Mouse (Mus musculus): ENCODE measurements around the gene Flnb. TPM values are rescaled to one million over a fixed set of nuclear protein-coding genes. Genes with fewer than 3 reads are reported as not detected.

The Flnb gene
- polyA plus RNA-seq, 1 experiment from 2014 or later: 7.2 TPM

DNA sequence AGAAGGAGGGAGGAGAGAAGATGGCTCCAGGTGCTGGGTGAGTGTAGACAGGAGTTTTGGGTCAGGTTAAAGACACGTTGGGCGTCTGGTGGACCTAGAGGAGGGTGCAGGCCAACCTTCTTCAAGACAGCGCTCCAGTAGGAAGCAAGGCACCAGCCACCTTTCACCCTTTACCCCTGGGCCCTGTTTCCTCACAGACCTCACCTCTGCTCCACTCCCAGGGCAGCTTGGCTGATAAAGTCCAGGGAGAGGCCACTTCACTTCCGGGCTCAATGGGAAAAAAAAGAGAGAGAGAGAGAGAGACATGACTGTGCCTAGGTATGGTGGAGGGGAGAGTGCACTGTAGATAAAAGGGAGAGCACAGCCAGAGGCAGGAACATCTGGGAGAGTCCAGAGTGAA is 10.0 kb upstream of the Flnb start:
- 45% methylated on average over 4 of the region's 4 CpGs for WGBS
- H3K4me1 ChIP-seq (replicated peaks; ENCODE audit: control insufficient read depth, insufficient read depth, low read length): no peaks in the 10 kb centered on the region
- ATAC-seq: peak; percentile 84
- peak overlapping the region; percentile 23; the same call in 1 of the 2 replicates for H3K27ac ChIP-seq (ENCODE audit: low read depth, low read length)
- H3K27me3 ChIP-seq (replicated peaks; ENCODE audit: control insufficient read depth, insufficient read depth, low read length): no peaks in the 10 kb centered on the region
- H3K9ac ChIP-seq (ENCODE audit: low read depth, low read length): no peak overlapping the region
- 0 out of 2 replicates have a peak overlapping the region, but pooled peaks have one; percentile 1 for H3K4me2 ChIP-seq (replicated peaks; ENCODE audit: low read depth)
- no peaks in the 10 kb centered on the region for H3K36me3 ChIP-seq (ENCODE audit: control insufficient read depth, insufficient read depth)
- TF ChIP-seq CTCF (IDR thresholded peaks at IDR 0.05; ENCODE audit: low read depth): no peak
- H3K4me3 ChIP-seq (ENCODE audit: low read depth, low read length): no peak overlapping the region
- no peaks in the 10 kb centered on the region for H3K9me3 ChIP-seq (ENCODE audit: control insufficient read depth)

DNA sequence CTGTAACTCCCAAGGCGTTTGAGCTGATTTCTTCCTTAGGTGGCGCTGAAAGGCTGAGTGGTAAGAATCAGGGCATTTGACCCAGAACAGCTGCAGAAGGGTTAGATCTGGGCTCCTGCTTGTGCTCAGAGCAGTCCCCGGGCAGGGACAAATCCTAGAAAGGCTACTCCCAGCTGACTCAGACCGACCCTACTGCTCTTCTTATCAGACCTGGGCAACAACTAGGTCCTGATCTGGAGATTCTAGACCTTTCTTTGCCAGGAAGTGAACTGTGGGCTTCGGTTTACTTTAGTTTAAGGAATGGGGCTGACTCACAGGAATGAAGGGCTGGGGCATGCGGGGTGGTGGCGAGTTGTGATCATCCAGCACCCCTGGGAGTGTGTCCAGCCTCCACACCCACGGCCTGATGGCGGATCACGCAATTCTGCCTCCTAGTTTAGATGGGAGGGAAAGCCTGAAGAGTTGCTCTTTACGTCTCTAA is 9.2 kb upstream of the Flnb start:
- ATAC-seq: peak; percentile 20; the same call in 1 of the 2 replicates
- no peak overlapping the region; the same call in 1 of the 2 replicates for H3K4me2 ChIP-seq (replicated peaks; ENCODE audit: low read depth)

DNA sequence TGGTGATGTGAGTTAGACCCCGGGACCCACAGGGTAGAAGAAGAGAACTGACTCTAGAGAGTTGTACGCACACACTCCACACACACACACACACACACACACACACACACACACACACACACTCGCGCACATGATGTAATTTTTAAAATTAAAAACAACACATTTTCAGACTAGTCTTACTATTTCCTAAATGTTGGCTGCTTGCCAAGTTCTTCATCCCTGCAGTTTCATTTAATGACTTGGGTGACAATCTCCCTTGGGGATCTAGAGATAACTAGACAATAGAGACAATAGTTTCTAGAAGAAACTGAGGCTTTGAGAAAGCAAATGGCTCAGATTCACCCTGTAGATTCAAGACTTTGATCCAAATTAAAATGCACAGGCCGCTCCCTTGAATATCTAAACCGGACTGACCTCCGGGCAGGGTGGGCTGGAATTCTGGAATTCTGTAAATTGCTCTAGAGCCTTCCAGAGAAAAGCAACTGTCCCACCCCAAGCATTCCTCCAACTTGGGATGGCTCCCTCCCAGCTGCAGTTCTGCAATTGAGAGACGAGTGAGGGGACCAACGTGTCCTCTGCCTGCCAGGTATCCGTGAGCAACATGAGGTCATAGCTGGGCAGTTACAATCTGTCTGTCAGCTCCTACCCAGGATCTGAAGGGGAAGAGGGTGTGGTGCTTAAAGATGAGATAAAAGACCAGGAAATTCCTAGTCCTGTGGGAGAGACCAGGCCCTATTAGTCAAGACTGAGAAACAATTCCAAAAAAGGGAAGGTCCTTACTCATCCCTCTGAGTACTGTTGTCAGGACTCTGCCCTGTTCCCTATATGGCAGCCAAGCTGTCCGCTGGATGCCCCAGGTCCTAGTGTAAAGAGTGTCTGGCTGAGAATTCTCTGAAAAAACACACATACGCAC is 8.5 kb upstream of the Flnb start:
- Histone ChIP-seq H3K36me3 (ENCODE audit: control insufficient read depth, insufficient read depth) (no peaks in the 10 kb centered on the region), H3K4me2 (replicated peaks; ENCODE audit: low read depth) (no peak overlapping the region), H3K9me3 (ENCODE audit: control insufficient read depth) (no peaks in the 10 kb centered on the region), H3K4me3 (ENCODE audit: low read depth, low read length) (no peak overlapping the region), H3K27me3 (replicated peaks; ENCODE audit: control insufficient read depth, insufficient read depth, low read length) (no peaks in the 10 kb centered on the region), H3K27ac (ENCODE audit: low read depth, low read length) (no peak overlapping the region), H3K9ac (ENCODE audit: low read depth, low read length) (no peak overlapping the region), H3K4me1 (replicated peaks; ENCODE audit: control insufficient read depth, insufficient read depth, low read length) (no peaks in the 10 kb centered on the region)
- WGBS: 63% methylated on average over 12 of the region's 12 CpGs
- TF ChIP-seq CTCF (IDR thresholded peaks at IDR 0.05; ENCODE audit: low read depth): no peak
- ATAC-seq: peak; percentile 44

More for the DNA sequence above, 9.2 kb upstream of the Flnb start:
- H3K27ac ChIP-seq (ENCODE audit: low read depth, low read length): peak overlapping the region; percentile 23
- H3K4me1 ChIP-seq (replicated peaks; ENCODE audit: control insufficient read depth, insufficient read depth, low read length): no peaks in the 10 kb centered on the region
- WGBS: 45% methylated on average over 11 of the region's 11 CpGs
- H3K9ac ChIP-seq (ENCODE audit: low read depth, low read length): no peak overlapping the region
- no peak overlapping the region for H3K4me3 ChIP-seq (ENCODE audit: low read depth, low read length)
- peak; percentile 27 for TF ChIP-seq CTCF (IDR thresholded peaks at IDR 0.05; ENCODE audit: low read depth)
- no peaks in the 10 kb centered on the region for H3K9me3 ChIP-seq (ENCODE audit: control insufficient read depth)
- H3K36me3 ChIP-seq (ENCODE audit: control insufficient read depth, insufficient read depth): no peaks in the 10 kb centered on the region
- no peaks in the 10 kb centered on the region for H3K27me3 ChIP-seq (replicated peaks; ENCODE audit: control insufficient read depth, insufficient read depth, low read length)

DNA sequence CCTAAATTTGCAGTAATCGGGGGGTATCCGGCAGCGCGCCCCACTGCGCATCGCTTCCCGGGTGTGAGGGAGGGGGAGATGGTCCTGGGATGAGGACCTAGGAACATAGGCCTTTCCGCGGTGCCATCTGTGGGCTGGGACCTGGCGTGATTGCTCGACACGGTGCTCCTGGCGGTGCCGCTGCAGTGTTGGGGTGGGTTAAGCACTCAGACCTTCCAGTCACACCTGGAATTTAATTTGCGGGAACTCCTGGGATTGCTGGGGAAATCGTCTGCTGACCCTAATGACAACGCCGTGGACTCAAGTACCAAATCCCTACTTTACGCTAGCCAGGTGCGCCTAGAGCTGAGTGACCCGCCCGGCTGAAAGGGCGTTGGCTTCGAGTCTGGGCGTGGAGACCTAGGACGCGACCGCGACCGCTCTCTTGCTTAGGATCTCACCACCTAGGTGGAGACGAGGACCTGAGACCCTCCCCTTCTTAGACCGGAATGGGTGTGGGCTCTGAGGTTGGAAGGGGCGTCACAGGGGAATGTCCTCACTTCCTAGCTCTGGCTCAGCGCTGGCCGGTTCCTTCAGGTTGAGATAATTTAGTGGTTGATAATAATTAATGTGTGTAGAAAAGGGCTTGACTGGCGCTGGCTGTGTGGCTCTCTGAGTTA is 835 bp downstream of the Flnb start:
- Histone ChIP-seq H3K9me3 (ENCODE audit: control insufficient read depth) (no peaks in the 10 kb centered on the region), H3K27ac (ENCODE audit: low read depth, low read length) (peak overlapping the region; percentile 75), H3K4me1 (replicated peaks; ENCODE audit: control insufficient read depth, insufficient read depth, low read length) (0 out of 2 replicates have a peak, but pooled peaks cover 13% of the 10 kb centered on the region), H3K9ac (ENCODE audit: low read depth, low read length) (peak overlapping the region; percentile 68), H3K36me3 (ENCODE audit: control insufficient read depth, insufficient read depth) (no peaks in the 10 kb centered on the region), H3K4me2 (replicated peaks; ENCODE audit: low read depth) (peak overlapping the region; percentile 95), H3K4me3 (ENCODE audit: low read depth, low read length) (peak overlapping the region; percentile 64), H3K27me3 (replicated peaks; ENCODE audit: control insufficient read depth, insufficient read depth, low read length) (no peaks in the 10 kb centered on the region)
- WGBS: under 1% methylated on average over 36 of the region's 36 CpGs
- no peak for TF ChIP-seq CTCF (IDR thresholded peaks at IDR 0.05; ENCODE audit: low read depth)
- peak; percentile 24; the same call in 1 of the 2 replicates for ATAC-seq

DNA sequence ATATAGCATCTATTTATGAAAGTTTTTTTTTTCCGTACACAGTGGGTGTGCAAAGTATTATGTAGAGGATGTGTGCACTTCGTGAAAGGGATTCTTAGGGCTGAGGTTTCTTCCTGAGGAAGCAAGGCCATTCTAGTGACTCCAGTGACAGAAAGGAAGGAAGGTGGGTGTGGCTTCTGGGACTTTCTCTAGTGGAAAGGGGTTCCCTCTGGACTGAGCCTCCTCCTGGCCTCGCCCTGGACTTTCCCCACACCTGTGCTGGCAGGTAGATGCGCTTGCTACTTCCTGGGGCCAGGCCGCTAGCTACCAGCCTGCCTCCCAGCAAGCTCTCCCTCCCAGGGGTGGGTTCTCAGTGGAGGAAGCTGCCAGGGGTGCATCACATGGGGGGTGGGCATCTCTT is 1.7 kb downstream of the Flnb start:
- Histone ChIP-seq H3K9me3 (ENCODE audit: control insufficient read depth) (no peaks in the 10 kb centered on the region), H3K4me3 (ENCODE audit: low read depth, low read length) (peak overlapping the region; percentile 64), H3K9ac (ENCODE audit: low read depth, low read length) (peak overlapping the region; percentile 68), H3K27ac (ENCODE audit: low read depth, low read length) (peak overlapping the region; percentile 75; the same call in 1 of the 2 replicates), H3K4me2 (replicated peaks; ENCODE audit: low read depth) (peak overlapping the region; percentile 95), H3K4me1 (replicated peaks; ENCODE audit: control insufficient read depth, insufficient read depth, low read length) (0 out of 2 replicates have a peak, but pooled peaks cover 18% of the 10 kb centered on the region), H3K27me3 (replicated peaks; ENCODE audit: control insufficient read depth, insufficient read depth, low read length) (no peaks in the 10 kb centered on the region), H3K36me3 (ENCODE audit: control insufficient read depth, insufficient read depth) (no peaks in the 10 kb centered on the region)
- TF ChIP-seq CTCF (IDR thresholded peaks at IDR 0.05; ENCODE audit: low read depth): peak; percentile 20; the same call in 1 of the 2 replicates
- WGBS: 35% methylated on average over 5 of the region's 5 CpGs
- ATAC-seq: peak; percentile 66

DNA sequence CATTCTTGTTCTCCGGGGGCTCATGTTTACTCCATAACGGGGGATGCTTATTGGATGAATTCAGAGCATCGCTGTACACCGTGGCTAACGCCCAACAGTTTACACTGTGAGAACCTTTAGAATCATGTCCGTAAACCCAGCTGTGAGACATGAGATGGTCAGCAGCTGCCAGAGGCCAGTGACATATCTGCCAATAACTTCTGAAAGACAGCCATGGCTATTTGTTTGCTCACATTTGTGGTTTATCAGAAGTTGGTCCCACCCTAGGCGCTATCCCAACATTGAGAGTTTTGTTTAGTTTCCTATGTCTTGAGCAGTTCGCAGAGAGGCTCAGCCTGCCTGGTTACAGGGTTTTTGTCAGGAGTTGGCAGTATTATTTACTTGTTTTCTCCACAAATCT is 3.6 kb downstream of the Flnb start:
- no peak overlapping the region for H3K27ac ChIP-seq (ENCODE audit: low read depth, low read length)
- no peak overlapping the region for H3K4me3 ChIP-seq (ENCODE audit: low read depth, low read length)
- peaks cover 21% of the 10 kb centered on the region; the same call in 1 of the 2 replicates for H3K4me1 ChIP-seq (replicated peaks; ENCODE audit: control insufficient read depth, insufficient read depth, low read length)
- peak overlapping the region; percentile 95 for H3K4me2 ChIP-seq (replicated peaks; ENCODE audit: low read depth)
- no peaks in the 10 kb centered on the region for H3K9me3 ChIP-seq (ENCODE audit: control insufficient read depth)
- TF ChIP-seq CTCF (IDR thresholded peaks at IDR 0.05; ENCODE audit: low read depth): no peak
- H3K27me3 ChIP-seq (replicated peaks; ENCODE audit: control insufficient read depth, insufficient read depth, low read length): no peaks in the 10 kb centered on the region
- WGBS: 53% methylated on average over 8 of the region's 8 CpGs
- ATAC-seq: no peak
- H3K36me3 ChIP-seq (ENCODE audit: control insufficient read depth, insufficient read depth): no peaks in the 10 kb centered on the region
- H3K9ac ChIP-seq (ENCODE audit: low read depth, low read length): no peak overlapping the region

Data from intestine, postnatal 0 days (tissue).